Mouse (Mus musculus) liver, postnatal 0 days (tissue): Measurements from ENCODE around the gene Ntf5. TPM values are rescaled to one million over a fixed set of nuclear protein-coding genes. Genes with fewer than 3 reads are reported as not detected.

ENCODE experiments used
- ATAC-seq: fragments of 200-750 bp; cut with Nextera tagmentation; 2 replicates; pipeline ENCODE4 v1.8.0; 2017; ENCODE audit warnings: mild to moderate bottlenecking, moderate library complexity
- DNase-seq: peaks from one replicate; pipeline ENCODE4 v3.0.0-alpha.2; 2016
- H3K27ac ChIP-seq: fragments of 300-500 bp; sonication (generic); 2 replicates; pipeline ENCODE4 v1.5.1; 2014; ENCODE audit warnings: antibody characterized with exemption, moderate library complexity, mild to moderate bottlenecking, low read depth
- H3K27me3 ChIP-seq: fragments of 300-500 bp; sonication (generic); 2 replicates; pipeline ENCODE4 v1.6.1; 2014; ENCODE audit warnings: low read length, control low read depth, mixed read lengths; ENCODE audit not compliant: insufficient read depth
- H3K36me3 ChIP-seq: fragments of 300-500 bp; sonication (generic); replicated peaks from 2 replicates; pipeline ENCODE4 v1.6.1; 2014; ENCODE audit warnings: mild to moderate bottlenecking, control low read depth, low read length, moderate library complexity, mixed read lengths; ENCODE audit not compliant: insufficient read depth
- H3K4me1 ChIP-seq: fragments of 300-500 bp; sonication (generic); 2 replicates; pipeline ENCODE4 v1.6.1; 2014; ENCODE audit warnings: antibody characterized with exemption, mild to moderate bottlenecking, control low read depth; ENCODE audit not compliant: insufficient read depth
- H3K4me2 ChIP-seq: fragments of 300-500 bp; sonication (generic); 2 replicates; pipeline ENCODE4 v1.6.1; 2014; ENCODE audit warnings: low read depth, mild to moderate bottlenecking, low read length, moderate library complexity, mixed read lengths
- H3K4me3 ChIP-seq: fragments of 300-500 bp; sonication (generic); 2 replicates; pipeline ENCODE4 v1.5.1; 2014; ENCODE audit warnings: low read depth, low read length
- H3K9ac ChIP-seq: fragments of 300-500 bp; sonication (generic); replicated peaks from 2 replicates; pipeline ENCODE4 v1.6.1; 2014; ENCODE audit warnings: mild to moderate bottlenecking, moderate library complexity
- H3K9me3 ChIP-seq: fragments of 300-500 bp; sonication (generic); 2 replicates; pipeline ENCODE4 v1.6.1; 2016; ENCODE audit warnings: mild to moderate bottlenecking, control low read depth, low read length, mixed read lengths
- CTCF ChIP-seq: sonication (generic); IDR thresholded peaks from 2 replicates; pipeline ENCODE4 v1.5.1; 2016; ENCODE audit warnings: antibody characterized with exemption, low read depth
- EP300 ChIP-seq: IDR thresholded peaks from 2 replicates; pipeline ENCODE4 v1.6.1; 2016; ENCODE audit warnings: antibody characterized with exemption, low read depth, mild to moderate bottlenecking
- WGBS: fragments of 180-500 bp; shearing (Covaris S2); extraction: QIAGEN DNeasy Blood & Tissue Kit; methylation state at CpG from one replicate; pipeline ENCODE4 v1.1.7; 2014; ENCODE audit not compliant: insufficient replicate concordance; 5-methylcytosine and 5-hydroxymethylcytosine counted together
- polyA plus RNA-seq: library from polyadenylated mRNA; unstranded; fragments of >200 nt; fragmentation: Nextera tagmentation; extraction: Ambion mirVana; gene quantifications from 2 replicates; pipeline ENCODE4 v1.2.1, GENCODE M21; 2015

The Ntf5 gene
- polyA plus RNA-seq, 1 experiment from 2014 or later = 0.05 TPM

GRCm38 (mm10) chr7:45451344-45451982 is 38.0 kb downstream of the Ntf5 start:
- peak; percentile 96 for TF ChIP-seq CTCF
- no peak for TF ChIP-seq EP300
- Histone ChIP-seq H3K4me2 (no peak overlapping the region), H3K9me3 (no peaks in the 10 kb centered on the region), H3K36me3 (peaks cover 15% of the 10 kb centered on the region; the same call in 1 of the 2 replicates), H3K27ac (no peak overlapping the region), H3K9ac (no peak overlapping the region), H3K4me3 (no peak overlapping the region), H3K27me3 (no peaks in the 10 kb centered on the region), H3K4me1 (no peaks in the 10 kb centered on the region)
- WGBS = 58% methylated on average over 23 of the region's 23 CpGs
- ATAC-seq (peak; percentile 80), DNase-seq (peak; percentile 89)

GRCm38 (mm10) chr7:45454971-45455370 is 41.5 kb downstream of the Ntf5 start:
- Histone ChIP-seq H3K36me3 (peaks cover 28% of the 10 kb centered on the region), H3K4me1 (peaks cover 18% of the 10 kb centered on the region)
- no peak for ATAC-seq

GRCm38 (mm10) chr7:45455932-45456696 is 42.6 kb downstream of the Ntf5 start:
- Histone ChIP-seq H3K4me3 (no peak overlapping the region), H3K9me3 (no peaks in the 10 kb centered on the region), H3K4me2 (peak overlapping the region; percentile 79; the same call in 1 of the 2 replicates), H3K27ac (peak overlapping the region; percentile 98), H3K27me3 (no peaks in the 10 kb centered on the region), H3K36me3 (peaks cover 28% of the 10 kb centered on the region), H3K9ac (peak overlapping the region; percentile 28; the same call in 1 of the 2 replicates), H3K4me1 (peaks cover 28% of the 10 kb centered on the region)
- TF ChIP-seq CTCF = no peak
- no peak for TF ChIP-seq EP300
- no peak for DNase-seq
- no peak for ATAC-seq
- WGBS = 79% methylated on average over 13 of the region's 13 CpGs

More at GRCm38 (mm10) chr7:45454971-45455370, 41.5 kb downstream of the Ntf5 start:
- Histone ChIP-seq H3K27ac (no peak overlapping the region), H3K4me3 (no peak overlapping the region), H3K9me3 (no peaks in the 10 kb centered on the region), H3K4me2 (no peak overlapping the region), H3K27me3 (no peaks in the 10 kb centered on the region), H3K9ac (no peak overlapping the region)
- no peak for DNase-seq
- 89% methylated on average over 15 of the region's 15 CpGs for WGBS
- TF ChIP-seq EP300 = no peak
- no peak for TF ChIP-seq CTCF

GRCm38 (mm10) chr7:45456721-45457203 is 43.3 kb downstream of the Ntf5 start:
- H3K27ac ChIP-seq = peak overlapping the region; percentile 98
- DNase-seq (no peak), ATAC-seq (no peak; the same call in none of the 2 replicates)
- peak overlapping the region; percentile 28 for H3K9ac ChIP-seq
- H3K4me2 ChIP-seq = peak overlapping the region; percentile 79
- no peak for TF ChIP-seq CTCF
- no peak for TF ChIP-seq EP300
- WGBS = 48% methylated on average over 9 of the region's 9 CpGs
- H3K4me1 ChIP-seq = peaks cover 33% of the 10 kb centered on the region
- no peaks in the 10 kb centered on the region for H3K9me3 ChIP-seq
- H3K27me3 ChIP-seq = no peaks in the 10 kb centered on the region
- peaks cover 30% of the 10 kb centered on the region for H3K36me3 ChIP-seq
- peak overlapping the region; percentile 68; the same call in 1 of the 2 replicates for H3K4me3 ChIP-seq

DNA sequence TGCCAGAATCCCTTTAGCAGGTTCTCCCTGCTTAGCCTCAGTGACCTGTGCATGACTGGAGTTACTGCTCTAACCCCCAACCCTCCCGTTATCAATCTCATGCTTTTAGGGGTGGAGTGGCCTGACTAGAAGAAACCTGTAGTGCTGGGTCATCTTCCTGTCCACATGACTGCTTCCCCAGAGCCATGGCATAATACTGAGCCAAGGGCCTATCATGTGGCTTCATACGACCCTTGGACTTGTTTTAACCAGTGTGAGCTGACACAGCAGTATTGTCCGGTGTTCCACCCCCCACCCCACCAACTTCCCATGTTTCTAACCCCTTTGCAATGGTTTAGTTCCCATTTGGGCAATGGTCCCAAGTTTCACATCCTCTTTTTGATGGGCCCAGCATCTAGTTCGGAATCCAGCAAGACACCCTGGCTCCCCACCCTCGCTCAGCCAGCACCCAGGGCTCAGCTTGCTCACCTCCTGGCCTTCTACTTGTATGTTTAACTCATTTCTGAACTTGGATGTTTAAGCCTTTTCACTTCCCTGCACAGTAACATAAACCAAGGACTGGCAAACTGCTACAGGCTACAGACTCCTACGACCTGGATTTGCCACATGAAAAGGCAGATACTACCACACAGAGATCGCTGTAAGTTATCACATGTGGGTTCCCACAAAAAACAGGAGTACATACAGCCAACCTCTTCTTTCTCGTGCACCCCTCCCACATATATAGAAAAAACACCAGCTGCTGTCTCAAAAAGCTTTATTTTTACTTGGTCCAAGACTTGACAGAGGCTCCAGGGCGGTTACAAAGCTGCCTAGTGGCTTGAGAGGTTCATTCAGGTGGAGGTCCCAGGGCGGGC is 43.9 kb downstream of the Ntf5 start:
- H3K4me2 ChIP-seq = peak overlapping the region; percentile 79
- no peaks in the 10 kb centered on the region for H3K27me3 ChIP-seq
- peak; percentile 35 for ATAC-seq
- TF ChIP-seq EP300 (peak; percentile 72), CTCF (no peak)
- H3K4me3 ChIP-seq = peak overlapping the region; percentile 68
- peaks cover 31% of the 10 kb centered on the region for H3K36me3 ChIP-seq
- DNase-seq = peak; percentile 65
- H3K4me1 ChIP-seq = peaks cover 34% of the 10 kb centered on the region
- peak overlapping the region; percentile 77 for H3K9ac ChIP-seq
- peak overlapping the region; percentile 98 for H3K27ac ChIP-seq
- no peaks in the 10 kb centered on the region for H3K9me3 ChIP-seq
- 29% methylated on average over 9 of the region's 10 CpGs for WGBS
